Mouse (Mus musculus): ENCODE data around the gene Rnf220. TPM values are rescaled to one million over a fixed set of nuclear protein-coding genes. Genes with fewer than 3 reads are reported as not detected.
"Not testable (repeated sequence)": the region's sequence is repeated elsewhere in the genome, so short reads cannot be mapped to it uniquely, and the experiment has no call there.

Rnf220 gene
- total RNA-seq, 2 experiments from 2014 or later: 48.0 to 54.5 TPM

DNA sequence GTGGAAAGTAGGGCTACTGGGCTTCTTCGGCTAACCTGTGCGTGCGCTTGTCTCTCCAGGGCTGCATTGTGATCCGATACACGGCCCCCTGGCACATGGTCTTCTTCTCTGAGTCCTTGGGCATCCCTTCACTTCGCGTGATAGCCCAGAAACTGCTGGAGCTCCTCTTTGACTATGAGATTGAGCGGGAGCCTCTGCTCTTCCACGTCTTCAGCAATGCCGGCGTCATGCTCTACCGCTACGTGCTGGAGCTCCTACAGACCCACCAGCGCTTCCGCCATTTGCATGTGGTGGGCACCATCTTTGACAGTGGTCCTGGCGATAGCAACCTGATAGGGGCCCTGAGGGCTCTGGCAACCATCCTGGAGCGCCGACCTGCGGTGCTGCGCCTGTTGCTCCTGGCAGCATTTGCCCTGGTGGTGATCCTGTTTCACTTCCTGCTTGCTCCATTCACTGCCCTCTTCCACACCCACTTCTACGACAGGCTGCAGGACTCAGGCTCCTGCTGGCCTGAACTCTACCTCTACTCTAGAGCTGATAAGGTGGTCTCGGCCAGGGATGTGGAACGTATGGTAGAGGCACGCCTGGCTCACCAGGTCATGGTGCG lies 228.9 kb downstream of the Rnf220 start:
- DNase-seq: no peak

DNA sequence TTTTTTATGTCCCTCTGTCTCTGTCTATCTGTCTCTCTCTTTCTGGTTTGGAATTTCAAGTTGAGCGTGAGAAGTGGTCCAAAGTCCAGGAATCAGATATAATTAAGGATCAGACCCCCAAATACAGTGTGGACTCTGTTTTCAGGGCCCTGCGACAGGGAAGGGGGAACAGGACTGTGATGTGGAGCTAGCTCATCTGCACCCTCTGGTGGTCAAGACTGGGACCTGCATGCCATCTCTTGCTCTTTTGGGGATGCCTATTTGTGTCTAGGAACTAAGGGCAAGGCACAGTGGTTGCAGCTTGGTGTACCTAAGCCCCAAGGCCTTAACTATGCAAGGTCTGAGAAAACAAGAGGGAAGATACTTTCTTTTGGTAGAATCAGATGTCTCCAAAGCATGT lies 229.6 kb downstream of the Rnf220 start:
- DNase-seq: peak; percentile 76

DNA sequence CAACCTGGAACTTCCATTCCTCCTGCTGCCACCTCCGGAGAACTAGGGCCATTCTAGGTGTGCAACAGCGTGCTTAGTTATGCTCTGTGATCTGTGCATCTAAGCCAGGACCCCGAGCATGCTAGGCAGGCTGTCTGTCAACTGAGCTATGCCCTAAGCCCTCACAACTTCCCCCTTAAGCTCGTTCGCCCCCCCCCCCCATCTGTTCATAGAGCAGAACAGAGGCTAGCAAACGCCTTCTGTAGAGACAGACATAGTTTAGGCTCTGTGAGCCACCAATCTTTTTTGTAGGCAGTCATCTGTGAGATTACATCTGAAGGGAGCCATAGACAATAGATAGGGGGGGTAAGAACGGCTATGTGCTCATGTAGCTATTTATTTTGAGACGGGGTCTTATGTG lies 233.9 kb downstream of the Rnf220 start:
- no peak for DNase-seq

DNA sequence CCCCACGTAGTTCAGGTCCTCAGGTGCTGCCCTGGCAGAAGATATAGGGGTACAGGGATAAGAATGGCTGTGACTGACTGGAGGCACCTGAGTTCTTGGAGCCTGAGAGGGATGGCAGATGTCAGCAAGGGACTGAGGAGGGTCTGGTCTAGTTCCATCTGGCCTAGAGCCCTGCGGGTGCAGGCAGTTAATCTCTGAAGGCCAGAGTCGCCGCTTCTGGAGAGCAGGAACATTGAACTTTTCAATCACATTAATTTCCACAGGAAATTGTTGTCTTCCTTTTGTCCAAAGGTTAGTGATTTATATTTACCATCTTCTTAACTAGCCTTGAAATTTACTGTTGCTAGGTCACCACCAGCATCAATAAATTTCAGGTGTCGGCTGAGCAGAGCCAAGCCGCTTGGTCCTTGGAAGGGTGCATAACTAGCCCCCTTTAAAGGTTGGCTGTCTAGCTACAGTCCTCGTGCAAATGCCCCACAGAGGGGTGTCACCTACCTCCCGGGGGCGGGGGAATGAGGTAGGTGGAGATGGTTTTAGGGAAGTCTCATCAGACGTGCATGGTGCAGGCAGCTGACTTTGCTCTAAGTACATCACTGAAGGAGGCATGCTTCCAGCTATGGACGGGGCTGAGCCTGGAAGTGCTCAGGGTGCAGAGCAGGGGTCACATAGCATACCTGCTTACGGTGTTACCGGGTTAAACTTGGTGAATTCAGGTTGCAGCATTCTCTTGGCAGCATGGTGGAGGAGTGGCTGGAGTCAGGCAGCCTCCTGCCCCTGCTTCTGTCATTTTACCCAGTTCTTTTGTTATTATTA lies 234.5 kb downstream of the Rnf220 start:
- no peak for DNase-seq

DNA sequence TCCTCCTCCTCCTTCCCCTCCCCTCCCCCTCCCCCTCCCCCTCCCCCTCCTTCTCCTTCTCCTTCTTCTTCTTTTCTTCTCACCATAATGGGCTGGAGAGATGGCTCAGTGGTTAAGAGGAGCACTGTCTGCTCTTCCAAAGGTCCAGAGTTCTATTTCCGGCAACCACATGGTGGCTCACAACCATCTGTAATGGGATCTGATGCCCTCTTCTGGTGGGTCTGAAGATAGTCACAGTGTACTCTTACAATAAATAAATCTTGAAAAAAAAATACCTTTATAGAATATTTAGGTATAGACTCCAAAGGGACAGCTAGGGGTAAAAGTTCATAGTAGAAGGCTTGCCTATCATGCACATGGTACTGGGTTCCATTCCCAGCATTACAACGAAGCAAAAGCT lies 235.6 kb downstream of the Rnf220 start:
- DNase-seq: no peak

DNA sequence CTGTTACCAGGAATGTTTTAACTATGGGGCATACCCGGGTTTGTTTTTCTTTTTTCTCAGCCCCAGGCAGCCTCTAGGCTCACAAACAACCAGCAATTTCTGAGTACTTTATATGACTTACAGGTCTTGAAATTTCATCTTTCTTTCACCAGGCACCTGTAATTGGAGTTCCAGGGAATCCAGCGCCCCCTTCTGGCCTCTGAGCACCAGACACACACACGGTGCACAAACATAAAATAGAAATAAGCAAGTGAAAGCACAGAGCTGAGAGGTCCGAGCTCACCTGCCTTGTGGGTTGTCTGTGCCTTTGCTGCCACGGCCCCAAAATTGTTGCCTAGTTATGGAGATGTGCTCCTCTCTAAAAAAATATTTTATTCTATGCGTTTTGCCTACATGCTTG lies 236.9 kb downstream of the Rnf220 start:
- not testable (repeated sequence) for DNase-seq

DNA sequence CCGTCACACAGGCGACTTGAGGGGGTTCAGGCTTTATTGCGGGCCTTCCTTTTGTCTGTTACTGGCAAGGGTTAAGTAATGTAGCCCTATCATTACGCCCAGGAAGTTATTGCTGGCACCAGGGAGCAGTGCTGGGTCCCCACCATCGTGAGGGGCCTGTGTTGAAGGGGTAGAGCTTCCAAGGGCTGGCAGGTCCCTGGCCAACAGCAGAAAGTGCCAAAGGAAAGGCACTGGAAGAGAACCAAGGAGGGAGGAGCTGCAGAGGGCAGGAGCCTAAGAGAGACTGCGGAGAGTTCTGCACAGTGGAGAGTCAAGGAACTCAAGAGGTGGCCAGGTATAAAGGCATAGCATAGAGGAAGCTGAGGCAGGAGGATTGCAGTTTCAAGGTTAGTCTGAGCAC lies 242.2 kb downstream of the Rnf220 start:
- no peak for DNase-seq

DNA sequence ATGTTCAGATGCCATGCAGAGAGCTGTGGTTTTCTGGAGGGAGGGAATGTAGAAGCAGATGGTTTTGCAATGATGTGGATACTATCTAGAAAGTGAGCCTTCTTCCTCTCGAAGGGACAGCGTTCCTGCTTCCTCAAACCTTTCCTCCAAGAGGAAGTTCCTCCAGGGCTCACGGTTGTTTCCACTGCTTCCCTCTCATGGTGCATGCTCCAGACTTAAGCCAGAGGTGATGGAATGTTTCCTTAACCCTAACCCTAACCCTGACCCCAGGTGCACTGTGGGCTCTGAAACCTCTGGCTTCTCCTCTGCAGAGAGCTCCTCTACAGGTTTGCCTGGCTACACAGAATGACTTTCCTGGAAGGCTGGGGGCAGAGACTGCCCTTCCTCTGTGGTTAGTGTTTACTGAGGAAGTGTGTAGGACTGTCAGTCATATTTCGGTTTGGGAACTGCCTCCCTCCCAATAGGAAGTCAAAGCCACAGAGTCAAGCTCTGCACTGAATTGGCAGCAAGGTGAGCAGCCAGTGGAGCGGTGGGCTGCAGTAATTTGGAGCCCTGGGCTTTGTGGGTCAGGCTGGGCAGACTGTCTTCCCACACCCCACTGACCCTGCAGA lies 242.7 kb downstream of the Rnf220 start:
- DNase-seq: no peak

DNA sequence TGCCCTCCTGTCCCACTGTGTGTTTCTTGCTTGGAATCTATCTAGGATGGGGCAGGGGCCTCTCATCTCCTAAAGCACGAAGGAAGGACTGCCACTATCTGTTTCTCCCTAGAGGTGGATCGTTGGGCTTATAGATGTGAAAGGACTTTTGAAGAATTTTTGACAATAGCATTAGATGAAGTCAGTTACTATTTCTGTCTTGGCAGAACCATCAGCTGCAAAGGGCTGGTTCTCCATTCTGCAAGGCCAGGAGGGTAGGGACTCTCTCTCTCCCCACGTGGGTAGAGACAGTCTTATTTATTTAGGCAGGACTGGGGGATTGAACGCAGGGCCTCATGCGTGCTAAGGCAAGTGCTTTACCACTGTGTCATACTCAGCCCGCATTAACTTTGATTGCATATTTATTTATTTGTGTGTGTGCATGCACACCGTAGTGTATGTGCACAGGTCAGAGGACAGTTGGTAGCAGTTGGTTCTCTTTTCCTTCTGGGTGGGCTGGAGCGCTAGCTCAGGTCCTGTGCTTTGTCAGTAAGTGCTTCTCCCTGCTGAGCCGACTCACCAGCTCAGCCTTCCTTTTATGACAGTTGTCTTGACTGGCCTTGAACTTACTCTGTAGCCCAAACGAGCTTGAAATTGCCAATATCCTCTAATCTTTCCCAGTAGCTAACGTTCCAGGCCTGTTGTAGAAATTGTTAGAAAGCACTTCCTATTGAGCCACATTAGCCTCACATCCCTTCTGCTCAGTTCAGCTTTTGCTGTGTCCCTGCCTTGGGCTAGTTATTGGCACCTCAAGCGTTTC lies 243.4 kb downstream of the Rnf220 start:
- no peak for DNase-seq

DNA sequence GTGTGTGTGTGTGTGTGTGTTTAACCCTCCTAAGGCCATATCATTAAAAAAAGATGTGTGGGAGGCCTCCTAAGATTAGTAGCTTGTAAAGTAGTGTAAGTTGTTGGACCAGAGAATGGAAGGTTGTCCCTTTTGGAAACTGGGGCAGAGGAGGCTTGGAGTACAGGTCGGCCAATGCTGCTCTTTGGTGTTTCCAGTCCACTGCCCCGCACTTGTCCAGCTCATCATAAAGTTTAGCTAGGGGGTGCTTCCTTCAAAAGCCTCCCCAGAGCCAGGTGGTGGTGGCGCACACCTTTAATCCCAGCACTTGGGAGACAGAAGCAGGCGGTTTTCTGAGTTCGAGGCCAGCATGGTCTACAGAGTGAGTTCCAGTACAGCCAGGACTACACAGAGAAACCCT lies 244.1 kb downstream of the Rnf220 start:
- DNase-seq: no peak

DNA sequence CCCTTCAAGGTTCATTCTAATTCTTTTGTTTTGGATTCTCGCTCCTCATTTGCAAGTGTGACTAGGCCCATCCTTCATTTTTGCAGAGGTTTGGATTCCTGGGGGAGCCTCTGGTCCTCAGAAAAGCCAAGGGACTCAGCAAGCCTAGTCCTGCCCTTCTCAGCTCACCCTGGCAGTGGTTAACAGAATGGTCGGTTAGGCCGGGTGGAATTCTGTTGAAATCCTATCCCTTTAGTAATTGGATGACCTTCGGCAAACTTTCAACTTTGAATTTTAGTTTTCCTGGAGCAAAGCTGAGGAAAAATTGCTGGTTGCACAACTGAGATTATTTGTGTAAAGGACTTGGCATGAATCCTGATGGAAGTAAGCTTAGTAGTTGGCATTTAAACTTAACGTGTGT lies 244.5 kb downstream of the Rnf220 start:
- DNase-seq: no peak

DNA sequence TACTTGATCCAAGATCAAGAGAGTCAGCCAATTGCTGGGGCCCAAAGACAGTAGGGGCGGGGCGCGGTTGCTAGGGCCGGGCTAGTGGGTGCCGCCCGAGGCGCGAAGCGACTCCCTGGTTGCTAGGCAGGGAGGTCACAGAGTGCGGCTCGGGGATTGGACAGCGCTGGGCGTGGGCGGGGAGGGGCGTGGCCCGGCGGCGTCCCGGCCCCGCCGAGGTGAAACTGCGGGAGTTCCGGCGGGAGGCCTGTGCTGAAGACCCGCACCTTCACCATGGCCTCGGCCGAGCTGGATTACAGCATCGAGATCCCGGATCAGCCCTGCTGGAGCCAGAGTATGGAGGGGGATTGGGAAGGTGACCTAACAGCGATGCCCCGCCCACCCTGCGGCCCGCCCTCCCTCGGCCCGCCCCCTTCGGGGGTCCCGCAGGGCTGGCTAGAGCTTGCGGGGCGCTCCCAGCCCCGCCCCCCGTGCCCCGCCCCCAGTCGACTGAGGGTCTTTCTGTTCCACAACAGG lies 245.0 kb downstream of the Rnf220 start, which contains the start of the genes Tmem53 and Armh1:
Gene Tmem53 (plus strand): TSS at position 151 of the 516 bp plus-strand sequence.
Gene Armh1 (minus strand): TSS at position 325 of the 516 bp plus-strand sequence.
- peak; percentile 89 for DNase-seq

DNA sequence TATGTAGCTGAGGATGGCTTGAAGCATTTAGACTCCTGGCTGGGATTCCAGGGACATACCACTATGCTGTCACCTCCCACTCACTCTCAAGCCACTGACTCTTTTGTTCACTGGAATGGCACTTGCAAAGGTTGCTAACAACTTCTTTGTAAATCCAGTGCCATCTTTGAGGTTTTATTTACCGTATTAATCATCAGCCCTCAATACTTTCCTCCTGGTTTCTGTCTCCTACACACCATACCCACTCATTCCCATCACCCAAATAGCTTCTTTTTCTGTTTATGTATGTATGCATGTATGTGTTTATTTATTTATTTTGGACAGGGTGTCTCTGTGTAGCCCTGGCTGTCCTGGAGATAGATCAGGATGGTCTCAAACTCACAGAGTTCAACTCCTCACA lies 245.9 kb downstream of the Rnf220 start:
- DNase-seq: no peak

DNA sequence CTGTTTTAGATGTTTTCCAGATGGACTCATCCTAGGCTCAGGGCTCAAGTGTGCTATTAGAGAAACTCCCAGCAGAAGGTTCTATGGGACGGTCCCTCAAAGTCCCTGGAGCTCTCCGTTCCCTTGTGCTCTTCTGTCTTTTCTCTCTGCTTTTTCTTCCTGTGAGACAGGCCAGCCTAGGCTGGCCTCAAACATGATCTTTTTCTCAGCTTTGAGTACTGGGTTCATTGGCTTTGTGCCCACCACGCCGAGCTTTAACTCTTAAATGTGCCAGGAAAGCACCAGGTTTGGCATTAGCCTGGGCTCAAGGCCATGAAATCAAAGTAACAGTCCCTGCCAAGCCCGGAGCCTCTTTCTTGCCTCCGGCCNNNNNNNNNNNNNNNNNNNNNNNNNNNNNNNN lies 256.0 kb downstream of the Rnf220 start:
- no peak for DNase-seq

DNA sequence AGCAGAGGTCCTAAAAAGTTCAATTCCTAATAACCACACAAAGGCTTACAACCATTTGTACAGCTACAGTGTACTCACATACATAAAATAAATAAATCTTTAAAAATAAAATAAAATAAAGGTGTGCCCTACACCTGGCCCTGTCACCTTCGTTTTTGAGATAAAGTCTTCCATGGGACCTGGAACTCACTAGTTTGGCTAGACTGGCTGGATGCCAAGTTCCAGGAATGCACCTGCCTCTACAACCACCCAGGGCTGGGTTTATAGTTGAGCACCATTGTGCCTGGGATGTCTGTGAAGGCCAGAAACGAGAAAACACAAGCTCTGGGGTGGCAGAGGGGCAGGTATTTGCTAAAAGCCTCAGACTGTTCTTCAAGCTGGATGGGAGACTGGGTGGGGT lies 257.7 kb downstream of the Rnf220 start:
- no peak for DNase-seq

DNA sequence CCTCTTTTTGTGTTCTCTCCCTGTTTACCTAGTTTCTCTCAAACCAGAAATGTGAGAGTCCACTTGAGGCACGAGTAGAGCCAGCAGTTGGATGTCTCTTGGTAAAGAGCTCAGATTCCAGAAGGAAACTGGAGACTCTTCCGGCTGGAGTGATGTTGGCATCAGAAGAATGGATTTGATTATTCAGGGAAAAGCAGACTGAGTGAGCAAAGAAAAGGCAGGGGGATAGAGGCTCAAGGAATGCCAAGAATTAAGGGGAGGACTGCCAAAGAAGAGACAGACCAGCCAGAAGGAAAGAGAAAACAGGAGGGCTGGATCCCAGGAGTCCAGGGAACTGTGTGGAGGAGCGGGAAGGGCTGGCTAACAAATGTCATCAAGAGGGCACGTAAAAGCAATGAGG lies 261.0 kb downstream of the Rnf220 start:
- DNase-seq: no peak

DNA sequence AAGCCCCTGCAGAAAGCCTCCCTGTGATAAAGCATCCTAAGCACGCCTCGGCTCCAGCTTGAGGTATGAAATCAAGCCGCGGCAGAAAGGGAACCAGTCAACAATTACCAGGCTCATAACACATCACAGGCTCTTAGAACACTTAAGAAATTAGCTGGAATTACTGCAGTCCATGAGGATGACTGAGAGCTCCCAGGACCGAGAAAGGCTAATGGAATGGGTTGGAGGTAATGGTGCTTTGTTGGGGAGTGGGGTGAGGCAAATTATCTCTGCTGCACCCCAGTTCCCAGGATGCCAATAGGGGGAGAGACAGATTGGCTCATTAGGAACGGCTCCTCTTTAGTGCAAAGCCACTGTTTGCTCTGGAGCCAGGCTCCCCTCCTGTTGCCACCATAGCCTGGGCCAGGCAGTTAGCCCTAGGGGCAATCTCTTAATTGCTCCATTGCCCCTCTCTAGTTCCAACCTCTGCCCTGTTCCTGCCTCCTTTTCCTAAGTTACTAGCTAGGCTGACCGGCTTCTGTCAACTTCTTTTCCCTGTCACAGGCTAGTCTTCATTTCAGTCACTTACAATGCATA lies 262.6 kb downstream of the Rnf220 start:
- DNase-seq: no peak

DNA sequence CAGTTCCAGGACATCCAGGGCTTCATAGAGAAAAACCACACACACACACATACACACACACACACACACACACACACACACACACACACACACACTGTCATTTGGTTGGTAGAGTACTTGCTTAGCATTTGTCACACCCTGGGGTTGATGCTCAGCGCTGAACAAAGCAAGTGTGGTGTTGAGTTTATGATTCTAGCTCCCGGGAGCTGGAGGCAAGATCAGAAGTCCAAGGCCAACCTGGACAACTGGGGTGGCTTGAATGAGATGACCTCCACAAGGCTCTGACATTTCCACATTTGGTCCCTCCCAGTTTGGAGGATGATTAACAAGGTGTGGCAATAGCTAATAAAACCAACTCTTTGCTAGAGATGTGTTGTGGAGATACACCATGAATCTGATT lies 265.6 kb downstream of the Rnf220 start:
- no peak for DNase-seq

DNA sequence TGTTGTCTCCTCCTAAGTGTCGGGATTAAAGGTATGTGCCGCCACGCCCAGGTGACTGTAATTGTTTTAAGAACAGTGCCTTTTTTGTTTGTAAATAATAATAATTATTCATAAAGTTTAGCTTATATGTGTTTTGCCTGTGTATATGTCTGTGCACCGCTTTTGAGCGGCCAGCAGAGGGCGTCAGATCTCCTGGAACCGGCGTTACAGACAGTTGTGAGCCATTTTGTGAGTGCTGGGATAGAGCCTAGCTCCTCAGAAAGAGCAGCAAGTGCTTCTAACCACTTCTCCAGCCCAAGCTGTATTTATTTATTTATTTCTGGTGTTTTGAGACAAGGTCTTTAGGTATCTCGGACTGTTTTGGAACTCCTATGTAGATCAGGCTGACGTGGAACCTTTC lies 266.5 kb downstream of the Rnf220 start:
- no peak for DNase-seq

DNA sequence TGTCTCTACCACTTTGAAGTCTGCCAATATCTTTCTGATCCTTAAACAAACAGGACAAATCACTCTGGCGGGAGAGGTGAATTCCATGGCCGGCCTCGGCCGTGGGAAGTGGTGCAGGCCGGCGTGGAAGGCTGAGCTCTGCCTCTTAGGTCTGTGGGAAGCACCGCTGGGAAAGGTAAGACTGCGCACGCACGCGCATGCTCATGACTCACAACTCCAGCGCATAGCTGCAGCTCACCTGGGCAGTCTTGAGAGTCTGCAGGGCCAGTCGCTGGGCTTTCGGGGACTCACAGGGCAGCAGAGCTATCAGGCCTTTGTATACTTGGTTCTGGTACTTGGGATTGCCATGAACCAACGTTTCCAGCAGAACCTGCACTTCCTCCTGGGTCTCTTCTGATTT lies 267.3 kb downstream of the Rnf220 start:
- no peak for DNase-seq

DNA sequence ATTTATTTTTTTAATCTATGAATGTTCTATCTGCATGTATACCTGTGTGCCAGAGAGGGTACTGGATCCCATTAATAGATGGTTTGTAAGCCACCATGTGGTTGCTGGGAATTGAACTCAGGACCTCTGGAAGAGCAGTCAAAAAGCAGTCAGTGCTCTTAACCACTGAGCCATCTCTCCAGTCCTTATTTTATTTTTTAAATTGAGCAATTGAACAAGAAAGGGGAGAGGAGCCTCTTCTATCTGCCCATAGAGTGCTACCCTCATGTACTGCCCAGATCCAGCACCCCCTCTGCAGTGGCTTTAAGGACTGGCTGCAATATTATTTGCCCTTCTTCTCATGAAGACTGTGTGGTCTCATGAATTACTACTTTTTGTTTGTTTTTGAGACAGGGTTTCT lies 271.6 kb downstream of the Rnf220 start:
- no peak for DNase-seq

DNA sequence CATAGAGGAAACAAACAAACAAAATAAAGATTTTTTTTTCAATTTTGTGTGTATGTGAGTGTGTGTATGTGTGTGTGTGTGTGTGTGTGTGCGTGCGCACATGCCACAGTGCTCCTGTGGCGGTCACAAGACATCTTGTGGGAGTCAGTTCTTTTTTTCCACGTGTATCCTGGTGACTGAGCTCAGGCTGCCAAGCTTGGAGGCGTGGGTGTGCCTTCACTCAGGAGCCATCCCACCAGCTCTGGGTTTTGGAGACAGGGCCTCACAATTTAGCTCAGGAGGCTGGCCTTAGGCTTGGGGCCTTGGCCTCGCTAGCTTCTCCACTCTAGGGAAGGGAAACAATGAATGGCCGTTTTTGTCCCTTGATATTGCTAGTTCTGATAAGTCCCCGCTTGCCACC lies 272.7 kb downstream of the Rnf220 start:
- DNase-seq: no peak

All from gastrocnemius, postnatal 10 days (tissue).